Mouse (Mus musculus) 3134 (cell line): ENCODE results near the gene Rusc2.
A peak's percentile ranks its signal among the peaks of the same experiment; 100 is the strongest.

Experiments used
- DNase-seq: peaks from one replicate; pipeline ENCODE4 v3.0.0-alpha.2; 2011; ENCODE audit warnings: low spot score; ENCODE audit not compliant: insufficient read length; ENCODE audit errors: extremely low read depth

The Rusc2 gene

GRCm38 (mm10) chr4:43431690-43432089 lies 49.9 kb downstream of the Rusc2 start:
- peak; percentile 62 for DNase-seq

- no peak for DNase-seq
Observed at GRCm38 (mm10) chr4:43432832-43433231, 51.1 kb downstream of the Rusc2 start.

GRCm38 (mm10) chr4:43441639-43442038 lies 59.9 kb downstream of the Rusc2 start, which contains the start of gene Tesk1:
Tesk1 (plus strand) TSS chr4:43441939.
- no peak for DNase-seq

GRCm38 (mm10) chr4:43442044-43442443 lies 60.3 kb downstream of the Rusc2 start:
- DNase-seq, result peak; percentile 98

GRCm38 (mm10) chr4:43442456-43443361 lies 60.9 kb downstream of the Rusc2 start:
- DNase-seq, result peak; percentile 93

- DNase-seq, result peak; percentile 66
Observed at GRCm38 (mm10) chr4:43443511-43443910, 61.7 kb downstream of the Rusc2 start.

- DNase-seq, result no peak
Observed at GRCm38 (mm10) chr4:43447251-43447650, 65.5 kb downstream of the Rusc2 start.

GRCm38 (mm10) chr4:43448554-43448953 lies 66.8 kb downstream of the Rusc2 start:
- DNase-seq, result no peak

- no peak for DNase-seq
Observed at GRCm38 (mm10) chr4:43452315-43452714, 70.5 kb downstream of the Rusc2 start.

GRCm38 (mm10) chr4:43453413-43453812 lies 71.6 kb downstream of the Rusc2 start:
- DNase-seq, result no peak

GRCm38 (mm10) chr4:43454041-43454836 lies 72.5 kb downstream of the Rusc2 start, which contains the start of gene Cd72:
Cd72 (minus strand) TSS chr4:43454628.
- DNase-seq, result no peak

- DNase-seq, result no peak
Observed at GRCm38 (mm10) chr4:43456470-43456869, 74.7 kb downstream of the Rusc2 start.

GRCm38 (mm10) chr4:43457124-43457523 lies 75.3 kb downstream of the Rusc2 start:
- no peak for DNase-seq

- no peak for DNase-seq
Observed at GRCm38 (mm10) chr4:43463102-43463501, 81.3 kb downstream of the Rusc2 start.

- no peak for DNase-seq
Observed at GRCm38 (mm10) chr4:43465935-43466334, 84.2 kb downstream of the Rusc2 start.

- DNase-seq, result no peak
Observed at GRCm38 (mm10) chr4:43466872-43467271, 85.1 kb downstream of the Rusc2 start.

- DNase-seq, result no peak
Observed at GRCm38 (mm10) chr4:43470301-43470700, 88.5 kb downstream of the Rusc2 start.

- no peak for DNase-seq
Observed at GRCm38 (mm10) chr4:43473636-43474035, 91.9 kb downstream of the Rusc2 start.

GRCm38 (mm10) chr4:43476604-43477003 lies 94.8 kb downstream of the Rusc2 start:
- no peak for DNase-seq
